Mouse (Mus musculus) heart, adult 9 months (tissue): ENCODE results near the gene Tm7sf3.

Experiments
- DNase-seq, 2 experiments: peaks; one replicate each; pipeline ENCODE4 v3.0.0; 2022; ENCODE audit warnings: low spot score in 2 of 2

The Tm7sf3 gene

GRCm38 (mm10) chr6:146660591-146660990 lies 18.0 kb upstream of the Tm7sf3 start:
- peak in 1 of 2 experiments; percentile 25 for DNase-seq

GRCm38 (mm10) chr6:146653197-146653596 lies 10.6 kb upstream of the Tm7sf3 start:
- DNase-seq: no peak

DNA sequence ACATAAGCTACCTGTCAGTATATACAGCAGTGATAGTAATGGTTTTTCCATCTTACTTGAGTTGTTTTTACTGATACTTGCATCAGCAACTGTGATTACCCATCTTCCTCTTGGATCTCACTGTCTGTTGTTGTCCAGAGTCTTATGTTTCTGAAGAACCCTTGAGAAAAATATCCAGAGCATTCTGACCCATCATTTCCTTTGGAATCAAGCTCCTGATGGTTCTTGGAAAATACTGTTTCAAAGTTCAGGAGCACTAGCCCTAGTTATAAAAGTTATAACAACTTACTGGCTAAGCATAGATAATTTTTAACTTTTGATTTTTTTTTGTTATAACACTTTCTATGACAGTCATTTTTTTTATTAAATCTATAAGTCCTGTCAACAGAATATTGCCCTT lies 8.8 kb upstream of the Tm7sf3 start:
- DNase-seq: no peak

DNA sequence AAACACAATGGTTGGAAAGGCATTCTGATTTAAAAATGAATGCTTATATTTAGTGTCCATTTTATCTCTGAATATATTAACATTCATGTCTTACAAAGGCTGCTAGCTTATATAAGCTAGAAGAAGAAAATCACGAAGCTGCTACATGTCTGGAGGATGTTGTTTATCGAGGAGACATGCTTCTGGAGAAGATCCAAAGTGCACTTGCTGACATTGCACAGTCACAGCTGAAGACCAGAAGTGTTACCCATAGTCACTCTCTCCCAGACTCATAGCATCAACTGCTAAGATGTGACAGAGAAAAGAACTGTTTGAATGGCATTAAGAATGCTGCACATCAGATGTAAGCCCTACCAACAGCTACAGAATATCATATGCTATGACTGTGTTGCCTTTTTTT lies 7.4 kb upstream of the Tm7sf3 start:
- DNase-seq: no peak

- DNase-seq: no peak
These were observed 553 bp upstream of the Tm7sf3 start for GRCm38 (mm10) chr6:146643184-146643570.

GRCm38 (mm10) chr6:146641621-146642210 lies 908 bp downstream of the Tm7sf3 start:
- DNase-seq: no peak

DNA sequence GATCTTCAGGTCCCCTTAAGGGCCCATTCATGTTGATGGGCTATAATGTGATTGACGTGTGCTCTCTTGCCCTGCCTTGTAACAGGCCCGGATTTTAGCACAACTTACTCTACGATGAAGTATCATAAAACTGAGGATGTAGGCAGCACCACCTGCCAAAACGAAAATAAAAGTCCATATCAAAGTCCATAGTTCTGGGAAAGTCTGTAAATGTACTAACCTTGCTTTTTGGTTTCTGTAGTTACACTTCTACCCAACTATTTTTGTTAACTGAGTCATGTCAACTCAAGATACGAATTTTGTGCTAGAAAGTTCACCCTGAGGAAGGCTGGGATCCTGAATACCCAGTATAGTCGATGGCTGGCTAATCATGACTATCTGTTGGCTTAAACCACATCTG lies 1.6 kb downstream of the Tm7sf3 start:
- DNase-seq: no peak

- no peak for DNase-seq
These were observed 2.3 kb downstream of the Tm7sf3 start for GRCm38 (mm10) chr6:146640068-146640965.

GRCm38 (mm10) chr6:146636482-146636881 lies 6.1 kb downstream of the Tm7sf3 start:
- DNase-seq: no peak

DNA sequence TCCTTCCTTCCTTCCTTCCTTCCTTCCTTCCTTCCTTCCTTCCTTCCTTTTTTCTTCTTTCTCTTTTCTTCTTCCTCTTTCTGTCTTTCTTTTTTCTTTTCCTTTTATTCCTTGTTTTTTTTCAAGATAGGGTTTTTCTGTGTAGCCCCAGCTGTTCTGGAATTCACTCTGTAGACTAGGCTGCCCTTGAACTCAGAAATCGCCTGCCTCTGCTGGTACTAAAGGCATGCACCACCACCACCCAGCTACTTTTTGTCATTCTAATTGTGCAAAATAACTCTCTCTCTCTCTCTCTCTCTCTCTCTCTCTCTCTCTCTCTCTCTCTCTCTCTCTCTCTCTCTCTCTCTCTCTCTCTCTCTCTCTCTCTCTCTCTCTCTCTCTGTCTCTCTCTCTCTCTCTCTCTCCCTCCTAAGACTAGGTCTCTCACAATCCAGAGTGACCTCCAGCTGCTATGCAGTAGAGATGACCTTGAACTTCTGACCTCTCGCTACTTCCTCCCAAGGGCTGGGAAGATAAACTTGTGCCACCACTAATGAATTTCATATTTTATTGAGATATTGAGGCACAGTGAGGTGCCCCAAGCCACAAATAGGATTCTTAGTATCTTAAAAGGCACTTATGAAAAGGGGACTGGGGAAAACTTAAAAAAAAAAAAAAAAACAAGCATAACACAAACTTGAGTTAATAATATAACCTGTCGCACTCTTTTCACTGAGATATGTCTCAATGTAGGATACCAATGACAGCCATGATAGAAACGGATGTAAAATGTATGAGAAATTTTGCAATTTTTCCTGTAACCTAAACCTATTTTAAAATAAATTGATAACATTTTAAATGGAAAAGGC lies 7.6 kb downstream of the Tm7sf3 start:
- DNase-seq: no peak

DNA sequence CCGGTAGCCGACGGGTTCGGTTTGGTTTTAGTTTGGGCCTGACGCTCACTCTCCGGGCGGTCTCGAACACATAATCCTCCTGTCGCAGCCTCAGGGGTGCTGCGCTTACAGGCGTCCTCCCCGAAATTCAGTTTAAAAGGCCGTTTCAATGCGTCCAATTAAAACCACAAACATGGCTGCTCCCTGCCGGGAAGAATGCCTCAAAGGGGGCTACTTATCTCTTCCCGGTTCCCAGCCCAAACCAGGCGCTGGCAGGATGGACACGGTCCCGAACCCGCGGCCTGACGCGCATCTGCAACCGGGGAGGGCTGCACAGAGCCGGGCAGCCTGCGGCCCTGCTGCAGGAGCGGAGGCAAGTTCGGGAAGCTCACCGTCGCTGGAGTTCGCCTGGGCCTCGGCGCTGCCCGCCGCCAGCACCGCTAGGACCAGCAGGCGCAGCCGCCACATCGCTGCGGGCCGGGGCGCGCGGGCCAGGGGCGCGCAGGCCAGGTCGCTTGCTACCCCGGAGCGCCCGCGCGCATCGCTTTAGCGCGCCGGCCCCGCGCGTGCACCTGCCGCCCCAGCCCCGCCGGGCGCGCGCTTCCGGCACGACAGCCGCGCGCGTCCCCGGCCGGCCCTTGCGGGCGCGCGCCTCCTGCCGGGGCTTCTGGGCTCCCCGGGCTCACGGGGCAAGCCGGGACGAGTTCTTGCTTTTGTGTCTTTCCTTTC lies 8.5 kb downstream of the Tm7sf3 start:
- peak; percentile 78 to 80 for DNase-seq

- peak in 1 of 2 experiments; percentile 29 for DNase-seq
These were observed 9.0 kb downstream of the Tm7sf3 start for GRCm38 (mm10) chr6:146633629-146634014.

- no peak for DNase-seq
These were observed 9.5 kb downstream of the Tm7sf3 start for GRCm38 (mm10) chr6:146633097-146633496.

GRCm38 (mm10) chr6:146632403-146632802 lies 10.2 kb downstream of the Tm7sf3 start:
- DNase-seq: no peak

- no peak for DNase-seq
These were observed 10.8 kb downstream of the Tm7sf3 start for GRCm38 (mm10) chr6:146631847-146632246.

- DNase-seq: no peak
These were observed 11.7 kb downstream of the Tm7sf3 start for GRCm38 (mm10) chr6:146630961-146631360.

DNA sequence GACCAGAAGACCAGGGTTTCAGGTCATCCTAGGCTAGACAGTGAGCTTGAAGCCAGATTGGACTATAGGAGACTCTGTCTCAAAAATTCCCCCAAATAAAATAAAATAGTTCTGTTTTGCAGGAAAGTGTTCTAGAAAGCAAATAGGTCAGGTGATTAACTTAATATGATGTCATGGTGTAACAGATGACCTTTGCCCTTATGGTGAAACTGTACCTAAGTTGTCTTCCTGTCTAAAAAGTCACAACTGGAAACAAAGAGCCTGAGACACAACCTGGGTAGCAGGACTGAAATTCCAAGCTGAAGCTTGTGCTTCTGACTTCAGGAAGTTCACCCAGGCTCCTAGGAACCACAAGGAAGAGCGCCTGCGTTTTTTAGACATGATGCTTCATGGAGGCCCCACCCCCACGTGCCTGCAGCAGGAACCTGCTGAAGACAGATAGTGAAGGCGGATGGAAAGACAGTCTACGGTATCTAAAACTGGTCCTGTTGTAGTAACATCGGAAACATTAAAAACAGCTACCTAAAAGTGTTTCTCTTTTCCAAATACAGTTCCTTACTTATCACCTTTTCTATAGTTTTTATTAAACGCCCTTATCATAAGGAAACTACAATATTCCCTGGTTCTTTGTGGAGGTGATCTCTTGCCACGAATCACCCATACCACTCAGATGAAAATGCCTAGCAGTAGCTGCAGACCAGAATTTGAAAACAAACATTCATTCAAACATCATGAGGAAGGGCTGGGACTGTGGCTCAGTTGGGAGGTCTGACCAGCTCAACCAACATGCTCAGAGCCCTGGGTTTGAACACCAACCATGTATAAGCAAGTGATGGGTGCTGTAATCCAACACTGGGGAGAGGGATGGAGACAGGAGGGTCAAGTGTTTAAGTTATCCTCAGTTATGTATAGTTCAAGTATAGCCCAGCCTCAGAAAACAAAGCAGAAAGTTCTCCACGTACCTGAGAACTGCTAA lies 12.6 kb downstream of the Tm7sf3 start:
- DNase-seq: no peak

- DNase-seq: no peak
These were observed 14.5 kb downstream of the Tm7sf3 start for GRCm38 (mm10) chr6:146628123-146628522.

- DNase-seq: no peak
These were observed 26.0 kb downstream of the Tm7sf3 start for GRCm38 (mm10) chr6:146616670-146617069.

- DNase-seq: no peak
These were observed 26.7 kb downstream of the Tm7sf3 start for GRCm38 (mm10) chr6:146615891-146616290.
